Mouse (Mus musculus) liver, embryonic 16.5 days (tissue): ENCODE results near the gene Cacng8. TPM values are rescaled to one million over a fixed set of nuclear protein-coding genes. Genes with fewer than 3 reads are reported as not detected.

Experiments used
- ATAC-seq: fragments of 200-750 bp; cut with Nextera tagmentation; 2 replicates; pipeline ENCODE4 v1.8.0; 2017; ENCODE audit warnings: low read depth, mild to moderate bottlenecking, moderate number of reproducible peaks, moderate library complexity
- H3K27ac ChIP-seq: fragments of 300-500 bp; sonication (generic); 2 replicates; pipeline ENCODE4 v1.5.1; 2014; ENCODE audit warnings: mild to moderate bottlenecking, low read length
- H3K27me3 ChIP-seq: fragments of 300-500 bp; sonication (generic); 2 replicates; pipeline ENCODE4 v1.6.1; 2014; ENCODE audit warnings: low read depth, low read length, mixed read lengths; ENCODE audit not compliant: control insufficient read depth, insufficient read depth
- H3K36me3 ChIP-seq: fragments of 300-500 bp; sonication (generic); 2 replicates; pipeline ENCODE4 v1.6.1; 2014; ENCODE audit warnings: mild to moderate bottlenecking; ENCODE audit not compliant: control insufficient read depth, insufficient read depth
- H3K4me1 ChIP-seq: fragments of 300-500 bp; sonication (generic); 2 replicates; pipeline ENCODE4 v1.6.1; 2014; ENCODE audit warnings: low read depth, low read length, mixed read lengths; ENCODE audit not compliant: control insufficient read depth
- H3K4me2 ChIP-seq: fragments of 300-500 bp; sonication (generic); 2 replicates; pipeline ENCODE4 v1.6.1; 2014; ENCODE audit warnings: low read depth, low read length, mixed read lengths
- H3K4me3 ChIP-seq: fragments of 300-500 bp; sonication (generic); 2 replicates; pipeline ENCODE4 v1.5.1; 2014; ENCODE audit warnings: low read depth, mild to moderate bottlenecking, low read length
- H3K9ac ChIP-seq: fragments of 300-500 bp; sonication (generic); 2 replicates; pipeline ENCODE4 v1.6.1; 2014; ENCODE audit warnings: low read depth, low read length
- H3K9me3 ChIP-seq: fragments of 300-500 bp; sonication (generic); replicated peaks from 2 replicates; pipeline ENCODE4 v1.6.1; 2016; ENCODE audit warnings: low read length; ENCODE audit not compliant: control insufficient read depth
- WGBS: fragments of 180-500 bp; shearing (Covaris S2); extraction: QIAGEN DNeasy Blood & Tissue Kit; methylation state at CpG from one replicate; pipeline ENCODE4 v1.1.7; 2014; ENCODE audit not compliant: insufficient replicate concordance; 5-methylcytosine and 5-hydroxymethylcytosine counted together
- polyA plus RNA-seq: library from polyadenylated mRNA; unstranded; fragments of >200 nt; fragmentation: Nextera tagmentation; extraction: Ambion mirVana; gene quantifications from 2 replicates; pipeline ENCODE4 v1.2.1, GENCODE M21; 2015

The Cacng8 gene
- polyA plus RNA-seq, 1 experiment from 2014 or later, result not detected

GRCm38 (mm10) chr7:3439984-3440383 lies 49.5 kb downstream of the Cacng8 start:
- Histone ChIP-seq H3K27ac (no peak overlapping the region), H3K27me3 (no peaks in the 10 kb centered on the region), H3K4me1 (no peaks in the 10 kb centered on the region), H3K9me3 (no peaks in the 10 kb centered on the region), H3K4me3 (no peak overlapping the region), H3K9ac (no peak overlapping the region), H3K36me3 (no peaks in the 10 kb centered on the region), H3K4me2 (no peak overlapping the region)
- ATAC-seq, result no peak
- WGBS, result 67% methylated on average over 11 of the region's 11 CpGs

- 60% methylated on average over 8 of the region's 8 CpGs for WGBS
- Histone ChIP-seq H3K4me1 (no peaks in the 10 kb centered on the region), H3K9ac (no peak overlapping the region), H3K27me3 (no peaks in the 10 kb centered on the region), H3K4me2 (no peak overlapping the region), H3K4me3 (no peak overlapping the region), H3K36me3 (no peaks in the 10 kb centered on the region), H3K9me3 (no peaks in the 10 kb centered on the region), H3K27ac (no peak overlapping the region)
- no peak for ATAC-seq
Observed at GRCm38 (mm10) chr7:3440526-3440925, 50.0 kb downstream of the Cacng8 start.

- no peaks in the 10 kb centered on the region for H3K9me3 ChIP-seq
- no peaks in the 10 kb centered on the region for H3K4me1 ChIP-seq
- no peak overlapping the region for H3K27ac ChIP-seq
- no peak overlapping the region for H3K4me3 ChIP-seq
- no peak for ATAC-seq
- whole genome bisulfite sequencing, result 34% methylated on average over 10 of the region's 10 CpGs
- no peaks in the 10 kb centered on the region for H3K27me3 ChIP-seq
- no peak overlapping the region for H3K4me2 ChIP-seq
- H3K9ac ChIP-seq, result no peak overlapping the region
- H3K36me3 ChIP-seq, result no peaks in the 10 kb centered on the region
Observed at GRCm38 (mm10) chr7:3442476-3443062, 52.1 kb downstream of the Cacng8 start.

- Histone ChIP-seq H3K4me1 (no peaks in the 10 kb centered on the region), H3K4me3 (no peak overlapping the region), H3K9ac (no peak overlapping the region), H3K4me2 (no peak overlapping the region), H3K9me3 (no peaks in the 10 kb centered on the region), H3K27me3 (no peaks in the 10 kb centered on the region), H3K36me3 (no peaks in the 10 kb centered on the region), H3K27ac (no peak overlapping the region)
- ATAC-seq, result no peak
- WGBS, result 43% methylated on average over 3 of the region's 3 CpGs
Observed at GRCm38 (mm10) chr7:3444678-3445077, 54.2 kb downstream of the Cacng8 start.

GRCm38 (mm10) chr7:3446584-3446983 lies 56.1 kb downstream of the Cacng8 start:
- Histone ChIP-seq H3K9me3 (no peaks in the 10 kb centered on the region), H3K27me3 (no peaks in the 10 kb centered on the region), H3K4me1 (no peaks in the 10 kb centered on the region), H3K9ac (no peak overlapping the region), H3K4me3 (no peak overlapping the region), H3K36me3 (no peaks in the 10 kb centered on the region), H3K4me2 (no peak overlapping the region), H3K27ac (no peak overlapping the region)
- ATAC-seq, result no peak
- WGBS, result 61% methylated on average over 3 of the region's 3 CpGs

GRCm38 (mm10) chr7:3447026-3447425 lies 56.5 kb downstream of the Cacng8 start:
- Histone ChIP-seq H3K4me3 (no peak overlapping the region), H3K27ac (no peak overlapping the region), H3K4me1 (no peaks in the 10 kb centered on the region), H3K9ac (no peak overlapping the region), H3K9me3 (no peaks in the 10 kb centered on the region), H3K27me3 (no peaks in the 10 kb centered on the region), H3K4me2 (no peak overlapping the region), H3K36me3 (no peaks in the 10 kb centered on the region)
- 56% methylated on average over 4 of the region's 4 CpGs for WGBS
- ATAC-seq, result no peak

GRCm38 (mm10) chr7:3448737-3449454 lies 58.4 kb downstream of the Cacng8 start:
- ATAC-seq, result no peak
- 22% methylated on average over 15 of the region's 15 CpGs for WGBS

GRCm38 (mm10) chr7:3450671-3451070 lies 60.2 kb downstream of the Cacng8 start:
- H3K9me3 ChIP-seq, result no peaks in the 10 kb centered on the region

More at GRCm38 (mm10) chr7:3448737-3449454, 58.4 kb downstream of the Cacng8 start:
- Histone ChIP-seq H3K27ac (no peak overlapping the region), H3K9ac (no peak overlapping the region), H3K4me1 (no peaks in the 10 kb centered on the region), H3K9me3 (no peaks in the 10 kb centered on the region), H3K36me3 (no peaks in the 10 kb centered on the region), H3K4me2 (no peak overlapping the region), H3K4me3 (no peak overlapping the region), H3K27me3 (no peaks in the 10 kb centered on the region)

GRCm38 (mm10) chr7:3451161-3451560 lies 60.7 kb downstream of the Cacng8 start:
- H3K4me1 ChIP-seq, result no peaks in the 10 kb centered on the region
- H3K9me3 ChIP-seq, result no peaks in the 10 kb centered on the region
- H3K27me3 ChIP-seq, result no peaks in the 10 kb centered on the region
- H3K4me3 ChIP-seq, result no peak overlapping the region
- 46% methylated on average over 6 of the region's 6 CpGs for WGBS
- H3K4me2 ChIP-seq, result no peak overlapping the region
- H3K9ac ChIP-seq, result no peak overlapping the region
- no peaks in the 10 kb centered on the region for H3K36me3 ChIP-seq
- ATAC-seq, result no peak
- H3K27ac ChIP-seq, result no peak overlapping the region

More at GRCm38 (mm10) chr7:3450671-3451070, 60.2 kb downstream of the Cacng8 start:
- Histone ChIP-seq H3K36me3 (no peaks in the 10 kb centered on the region), H3K27me3 (no peaks in the 10 kb centered on the region), H3K4me1 (no peaks in the 10 kb centered on the region), H3K9ac (no peak overlapping the region), H3K27ac (no peak overlapping the region), H3K4me3 (no peak overlapping the region), H3K4me2 (no peak overlapping the region)
- 40% methylated on average over 5 of the region's 5 CpGs for WGBS
- ATAC-seq, result no peak
